Mouse (Mus musculus) lung, embryonic 16.5 days (tissue): ENCODE data around the gene Mt3. TPM values are rescaled to one million over a fixed set of nuclear protein-coding genes. Genes with fewer than 3 reads are reported as not detected.
"Not testable (repeated sequence)": the region's sequence is repeated elsewhere in the genome, so short reads cannot be mapped to it uniquely, and the experiment has no call there.

Source experiments
- ATAC-seq: fragments of 200-750 bp; cut with Nextera tagmentation; 2 replicates; pipeline ENCODE4 v1.8.0; 2017; ENCODE audit warnings: low read depth, mild to moderate bottlenecking, moderate library complexity
- H3K27ac ChIP-seq: fragments of 300-500 bp; sonication (generic); 2 replicates; pipeline ENCODE4 v1.5.1; 2014; ENCODE audit warnings: mild to moderate bottlenecking, control low read depth, low read length
- H3K27me3 ChIP-seq: fragments of 300-500 bp; sonication (generic); 2 replicates; pipeline ENCODE4 v1.6.1; 2014; ENCODE audit warnings: low read depth, low read length, mixed read lengths; ENCODE audit not compliant: control insufficient read depth, insufficient read depth
- H3K36me3 ChIP-seq: fragments of 300-500 bp; sonication (generic); 2 replicates; pipeline ENCODE4 v1.6.1; 2014; ENCODE audit warnings: low read length; ENCODE audit not compliant: control insufficient read depth, insufficient read depth
- H3K4me1 ChIP-seq: fragments of 300-500 bp; sonication (generic); replicated peaks from 2 replicates; pipeline ENCODE4 v1.6.1; 2014; ENCODE audit warnings: low read length, mixed read lengths; ENCODE audit not compliant: control insufficient read depth, insufficient read depth
- H3K4me2 ChIP-seq: fragments of 300-500 bp; sonication (generic); 2 replicates; pipeline ENCODE4 v1.6.1; 2014; ENCODE audit warnings: low read depth, low read length, control low read depth
- H3K4me3 ChIP-seq: fragments of 300-500 bp; sonication (generic); 2 replicates; pipeline ENCODE4 v1.5.1; 2014; ENCODE audit warnings: mild to moderate bottlenecking, low read length, control low read depth
- H3K9ac ChIP-seq: fragments of 300-500 bp; sonication (generic); 2 replicates; pipeline ENCODE4 v1.6.1; 2014; ENCODE audit warnings: low read length, control low read depth
- H3K9me3 ChIP-seq: fragments of 300-500 bp; sonication (generic); 2 replicates; pipeline ENCODE4 v1.6.1; 2016; ENCODE audit warnings: low read length; ENCODE audit not compliant: control insufficient read depth
- WGBS: fragments of 180-500 bp; shearing (Covaris S2); extraction: QIAGEN DNeasy Blood & Tissue Kit; methylation state at CpG from one replicate; pipeline ENCODE4 v1.1.7; 2014; 5-methylcytosine and 5-hydroxymethylcytosine counted together
- polyA plus RNA-seq: library from polyadenylated mRNA; unstranded; fragments of >200 nt; fragmentation: Nextera tagmentation; extraction: Ambion mirVana; gene quantifications from 2 replicates; pipeline ENCODE4 v1.2.1, GENCODE M21; 2015

Mt3 gene
- polyA plus RNA-seq, 1 experiment from 2014 or later: 7.7 TPM

DNA sequence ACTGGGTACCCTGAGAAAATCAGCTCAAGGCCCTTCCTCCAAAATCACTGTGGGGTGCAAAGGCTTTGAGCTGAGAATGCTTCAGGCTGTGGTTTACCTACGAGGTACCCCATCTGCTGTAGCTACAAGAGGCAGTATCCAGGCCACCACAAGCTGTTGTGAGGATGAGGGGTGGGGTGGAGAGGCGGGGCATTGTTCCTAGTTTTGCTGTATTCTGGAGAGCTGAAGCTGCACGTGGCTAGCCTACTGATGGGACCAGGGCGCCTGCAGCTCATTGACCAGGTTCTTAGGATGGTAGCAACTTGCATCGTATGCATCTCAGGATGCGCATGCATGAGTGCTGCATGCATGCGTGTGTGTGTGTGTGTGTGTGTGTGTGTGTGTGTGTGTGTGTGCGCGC lies 30.8 kb upstream of the Mt3 start:
- Histone ChIP-seq H3K9ac (no peak overlapping the region), H3K27me3 (no peaks in the 10 kb centered on the region), H3K9me3 (no peaks in the 10 kb centered on the region), H3K4me1 (no peaks in the 10 kb centered on the region), H3K4me2 (no peak overlapping the region), H3K36me3 (no peaks in the 10 kb centered on the region), H3K4me3 (no peak overlapping the region), H3K27ac (no peak overlapping the region)
- WGBS: 76% methylated on average over 8 of the region's 9 CpGs
- ATAC-seq: no peak

DNA sequence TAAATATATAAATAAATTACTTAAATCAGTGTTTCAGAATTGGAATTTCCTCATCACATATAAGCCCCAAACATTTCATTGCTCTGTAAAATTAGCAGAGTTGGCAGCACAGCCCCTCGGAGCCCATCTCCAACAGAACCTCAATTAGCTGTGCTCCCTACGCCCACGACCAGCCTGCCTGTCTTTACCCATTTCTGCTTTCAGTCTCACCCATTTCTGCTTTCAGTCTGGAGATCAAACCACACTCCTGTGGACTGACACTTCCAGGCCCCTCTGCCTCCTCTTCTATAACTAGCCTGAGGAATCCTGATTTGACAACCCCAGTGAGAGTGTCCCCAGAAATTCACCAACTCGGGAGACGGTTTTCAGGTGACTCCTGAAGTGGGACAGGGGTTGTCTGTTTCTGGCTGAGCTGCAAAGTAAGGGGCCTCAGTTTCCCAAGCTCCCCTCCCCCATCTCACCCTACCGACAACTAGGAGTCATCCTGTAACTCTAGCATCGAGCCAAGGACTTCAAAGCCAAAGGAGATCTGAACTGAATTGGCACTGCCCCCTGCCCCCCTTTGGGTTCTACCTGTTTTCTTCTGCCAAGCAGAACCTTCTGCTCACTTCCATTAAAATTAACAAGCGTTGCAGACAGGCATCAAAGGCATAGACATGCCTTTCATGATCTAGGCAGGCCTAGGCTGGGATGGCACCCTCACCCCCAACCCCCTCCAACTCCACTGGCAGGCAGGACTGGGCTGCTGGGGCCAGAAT lies 29.5 kb upstream of the Mt3 start:
- Histone ChIP-seq H3K4me3 (no peak overlapping the region), H3K27me3 (no peaks in the 10 kb centered on the region), H3K27ac (no peak overlapping the region), H3K36me3 (no peaks in the 10 kb centered on the region), H3K4me2 (no peak overlapping the region), H3K4me1 (no peaks in the 10 kb centered on the region), H3K9ac (no peak overlapping the region), H3K9me3 (no peaks in the 10 kb centered on the region)
- no peak for ATAC-seq
- WGBS: 39% methylated on average over 8 of the region's 8 CpGs

DNA sequence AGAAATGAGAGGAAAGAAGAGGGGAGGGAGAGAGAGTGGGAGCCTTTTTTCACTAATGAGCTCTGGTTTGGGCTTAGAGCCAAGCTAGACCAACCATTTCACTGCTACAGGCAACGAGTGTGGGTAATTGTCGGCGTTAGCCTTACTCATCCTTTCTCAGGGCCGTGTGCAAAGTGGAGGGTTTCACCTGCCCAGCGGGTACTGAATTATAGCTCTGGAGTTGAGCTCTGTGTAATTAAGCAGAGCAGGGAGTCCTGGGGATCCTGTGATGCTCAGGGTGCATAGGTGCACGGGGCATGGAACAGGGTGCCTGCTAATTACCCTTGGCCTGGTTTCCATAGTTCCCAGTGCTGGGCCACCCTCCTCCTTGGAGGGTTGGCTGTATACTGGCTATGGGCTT lies 24.7 kb upstream of the Mt3 start:
- Histone ChIP-seq H3K27me3 (no peaks in the 10 kb centered on the region), H3K36me3 (no peaks in the 10 kb centered on the region), H3K4me2 (no peak overlapping the region), H3K4me1 (no peaks in the 10 kb centered on the region), H3K27ac (no peak overlapping the region), H3K9me3 (no peaks in the 10 kb centered on the region), H3K4me3 (no peak overlapping the region), H3K9ac (no peak overlapping the region)
- 80% methylated on average over 6 of the region's 6 CpGs for WGBS
- ATAC-seq: no peak

DNA sequence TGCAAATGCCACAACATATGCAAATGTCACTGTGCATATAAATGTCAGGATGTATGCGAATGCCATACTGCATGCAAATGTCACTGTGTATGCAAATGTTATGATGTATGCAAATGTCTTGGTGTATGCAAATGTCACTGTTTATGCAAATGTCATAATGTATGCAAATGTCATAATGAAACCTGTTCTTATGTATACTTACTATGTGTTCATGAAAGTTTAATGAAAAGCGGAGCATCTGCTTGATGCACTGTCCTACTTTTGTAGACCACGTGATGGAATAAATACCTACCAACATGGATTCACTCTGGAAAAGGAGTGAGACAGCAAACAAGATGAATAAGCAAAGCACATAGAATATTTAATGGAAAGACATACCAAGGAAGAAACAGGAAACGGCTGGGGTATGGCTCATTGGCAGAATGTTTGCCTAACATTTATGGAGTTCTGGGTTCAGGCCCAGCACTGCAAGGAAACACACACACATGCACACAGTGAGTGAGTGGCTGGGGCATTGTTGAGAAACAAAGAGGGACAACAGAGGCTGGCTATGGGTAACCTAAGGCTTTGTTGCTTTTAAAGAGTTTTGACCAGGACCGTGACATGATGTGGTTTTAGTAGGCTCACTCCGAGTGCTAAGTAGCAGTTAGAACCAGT lies 23.1 kb upstream of the Mt3 start:
- whole genome bisulfite sequencing: 85% methylated on average over 6 of the region's 6 CpGs
- H3K9me3 ChIP-seq: no peaks in the 10 kb centered on the region
- no peak overlapping the region for H3K4me2 ChIP-seq
- no peak overlapping the region for H3K9ac ChIP-seq
- no peaks in the 10 kb centered on the region for H3K36me3 ChIP-seq
- H3K27me3 ChIP-seq: no peaks in the 10 kb centered on the region
- ATAC-seq: no peak
- H3K27ac ChIP-seq: no peak overlapping the region
- H3K4me3 ChIP-seq: no peak overlapping the region
- H3K4me1 ChIP-seq: no peaks in the 10 kb centered on the region

DNA sequence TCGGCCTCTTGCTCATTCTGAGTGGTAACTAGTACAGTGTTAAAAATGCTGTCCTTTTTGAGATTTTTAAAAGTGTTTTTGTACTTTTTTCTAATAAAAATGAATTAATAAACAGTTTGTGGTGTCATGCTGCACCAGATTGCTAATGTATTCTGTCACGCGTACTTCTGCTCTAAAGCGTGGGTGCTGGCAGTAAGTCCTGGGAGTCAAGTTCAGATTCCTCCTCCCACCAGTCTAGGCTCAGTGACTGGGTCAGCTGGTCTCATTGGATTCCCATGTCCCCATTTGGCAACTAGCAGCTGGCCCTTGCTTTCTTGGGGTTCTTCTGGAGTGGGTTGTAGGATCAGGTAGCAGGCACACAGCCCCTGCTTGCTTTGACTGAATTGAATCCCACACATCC lies 22.3 kb upstream of the Mt3 start:
- no peak overlapping the region for H3K9ac ChIP-seq
- WGBS: 89% methylated on average over 4 of the region's 4 CpGs
- no peaks in the 10 kb centered on the region for H3K4me1 ChIP-seq
- no peak overlapping the region for H3K4me3 ChIP-seq
- H3K9me3 ChIP-seq: no peaks in the 10 kb centered on the region
- H3K36me3 ChIP-seq: no peaks in the 10 kb centered on the region
- no peak for ATAC-seq
- no peak overlapping the region for H3K27ac ChIP-seq
- no peak overlapping the region for H3K4me2 ChIP-seq
- H3K27me3 ChIP-seq: no peaks in the 10 kb centered on the region

DNA sequence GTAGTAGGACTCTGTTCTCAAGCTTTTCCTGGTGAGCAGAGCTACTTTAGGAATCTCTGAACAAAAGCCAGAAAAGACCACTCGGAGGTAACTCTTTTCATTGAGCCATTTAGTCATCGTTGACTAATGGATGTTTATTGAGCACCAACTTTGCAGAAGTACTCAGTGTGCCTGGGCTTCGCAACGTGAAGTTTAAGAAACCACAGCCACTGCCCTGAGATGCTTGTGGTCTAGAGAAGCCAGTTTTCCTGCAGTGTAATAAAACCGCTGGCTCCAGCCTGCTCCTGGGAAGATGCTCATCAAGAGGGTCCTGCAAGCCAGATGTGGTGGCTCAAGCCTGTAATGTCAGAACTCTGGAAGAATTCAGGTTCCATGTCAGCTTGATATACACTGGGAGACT lies 20.3 kb upstream of the Mt3 start:
- Histone ChIP-seq H3K4me2 (no peak overlapping the region), H3K4me3 (no peak overlapping the region), H3K27ac (no peak overlapping the region), H3K27me3 (no peaks in the 10 kb centered on the region), H3K4me1 (no peaks in the 10 kb centered on the region), H3K36me3 (no peaks in the 10 kb centered on the region), H3K9ac (no peak overlapping the region), H3K9me3 (no peaks in the 10 kb centered on the region)
- 77% methylated on average over 5 of the region's 5 CpGs for WGBS
- ATAC-seq: no peak

DNA sequence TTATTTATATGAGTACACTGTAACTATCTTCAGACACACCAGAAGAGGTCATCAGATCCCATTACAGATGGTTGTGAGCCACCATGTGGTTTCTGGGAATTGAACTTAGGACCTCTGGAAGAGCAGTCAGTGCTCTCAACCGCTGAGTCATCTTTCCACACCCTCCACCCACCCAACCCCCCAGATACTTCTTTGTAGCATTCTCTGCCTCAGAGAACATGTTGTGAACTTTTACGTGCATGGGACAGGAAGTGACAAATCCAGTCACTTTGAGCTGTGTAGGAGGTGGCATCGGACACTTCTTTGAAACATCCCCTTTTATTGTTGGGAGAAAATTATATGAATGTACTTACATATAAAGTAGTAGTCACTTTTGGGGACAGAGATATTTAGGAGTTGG lies 17.8 kb upstream of the Mt3 start:
- not testable (repeated sequence) for ATAC-seq, H3K4me2 ChIP-seq, H3K27ac ChIP-seq, H3K9me3 ChIP-seq, H3K36me3 ChIP-seq, H3K9ac ChIP-seq, H3K27me3 ChIP-seq, H3K4me1 ChIP-seq, H3K4me3 ChIP-seq
- 43% methylated on average over 3 of the region's 3 CpGs for WGBS

DNA sequence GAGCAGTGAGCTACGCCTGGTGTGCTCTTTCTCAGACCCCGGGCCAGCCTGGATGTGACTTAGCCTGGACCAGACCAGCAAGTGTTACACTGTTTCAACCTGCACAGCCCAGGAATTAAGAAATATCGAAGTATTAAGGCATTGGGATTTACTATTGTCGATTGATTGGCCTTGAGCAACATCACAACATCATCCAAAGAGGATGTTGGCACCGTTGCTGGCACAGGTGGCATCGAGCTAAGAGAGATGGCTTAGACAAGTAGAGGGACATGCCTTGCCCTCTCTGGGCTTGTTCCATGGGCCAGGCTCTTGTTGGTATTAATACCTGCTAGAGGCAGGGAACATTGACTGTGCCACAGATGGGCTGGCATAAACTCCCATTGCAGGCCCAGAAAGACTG lies 16.9 kb upstream of the Mt3 start:
- no peak for ATAC-seq
- no peak overlapping the region for H3K4me3 ChIP-seq
- no peaks in the 10 kb centered on the region for H3K9me3 ChIP-seq
- no peak overlapping the region for H3K27ac ChIP-seq
- no peak overlapping the region for H3K9ac ChIP-seq
- H3K4me1 ChIP-seq: no peaks in the 10 kb centered on the region
- WGBS: 83% methylated on average over 6 of the region's 6 CpGs
- no peak overlapping the region for H3K4me2 ChIP-seq
- H3K27me3 ChIP-seq: no peaks in the 10 kb centered on the region
- H3K36me3 ChIP-seq: no peaks in the 10 kb centered on the region

DNA sequence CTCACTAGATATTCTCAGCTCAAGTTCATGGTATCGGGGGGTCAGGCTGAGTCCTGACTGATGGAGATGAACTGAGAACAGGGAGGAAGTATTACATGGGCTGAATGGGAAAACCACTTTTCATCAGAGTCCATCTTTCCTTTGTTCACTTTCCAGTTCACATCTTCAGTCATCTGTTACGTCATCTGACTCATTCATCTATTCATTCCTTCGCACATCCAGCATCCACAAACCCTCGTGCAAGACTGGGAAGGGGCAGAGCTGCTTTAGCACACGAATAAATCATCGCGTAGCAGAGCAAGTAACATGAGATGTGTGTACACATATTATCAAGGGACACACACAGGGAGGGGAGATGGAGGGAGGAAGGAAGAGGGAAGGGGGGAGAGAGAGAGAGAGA lies 16.2 kb upstream of the Mt3 start:
- Histone ChIP-seq H3K4me3 (no peak overlapping the region), H3K4me2 (no peak overlapping the region), H3K36me3 (no peaks in the 10 kb centered on the region), H3K27ac (no peak overlapping the region), H3K9me3 (no peaks in the 10 kb centered on the region), H3K27me3 (no peaks in the 10 kb centered on the region), H3K9ac (no peak overlapping the region), H3K4me1 (no peaks in the 10 kb centered on the region)
- ATAC-seq: no peak
- WGBS: 53% methylated on average over 7 of the region's 7 CpGs
